Mouse (Mus musculus) testis, adult 10 weeks (tissue): ENCODE measurements around the gene Hdgfl1. TPM values are rescaled to one million over a fixed set of nuclear protein-coding genes. Genes with fewer than 3 reads are reported as not detected.

ENCODE experiments used
- polyA plus RNA-seq: library from polyadenylated mRNA; stranded (reverse); fragments of 350-450 nt; fragmentation: Illumina TruSeq; extraction: RNeasy Lipid Tissue Mini Kit (QIAGEN cat#74804); gene quantifications from one replicate; pipeline ENCODE4 v1.2.3, GENCODE M21; 2014; ENCODE audit warnings: low read depth, low replicate concordance

Gene Hdgfl1
- 132 TPM for polyA plus RNA-seq

DNA sequence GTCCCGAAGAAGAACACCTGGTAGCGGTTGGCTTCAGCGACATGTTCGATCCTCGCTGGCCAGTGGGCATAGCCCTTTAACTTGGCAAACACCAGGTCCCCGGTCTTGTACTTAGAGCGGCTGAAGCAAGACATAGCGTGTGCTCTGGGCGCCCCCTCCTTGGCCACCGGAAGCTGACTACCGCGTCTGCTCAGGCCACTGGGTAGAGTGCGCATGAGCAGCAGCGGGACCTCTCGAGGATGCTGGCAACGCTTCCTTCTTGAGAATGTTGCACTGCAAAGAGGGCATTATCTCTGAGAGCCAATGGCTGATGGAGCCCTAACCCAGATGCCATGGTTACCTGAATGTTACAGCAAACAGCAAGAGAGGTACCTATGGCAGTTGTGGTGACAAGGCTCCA, at the start of gene Hdgfl1:
Gene Hdgfl1 (minus strand): TSS at position 211 of the 400 bp plus-strand sequence.

